Mouse (Mus musculus) urinary bladder, adult 2 months (tissue): ENCODE measurements at regions not wholly inside any gene's neighbourhood (a gene's known extent, or its start where the extent isn't known, plus 50 kb on each side); places are given as distances from the start of the nearest gene placed in this dataset.
A peak's percentile ranks its signal among the peaks of the same experiment; 100 is the strongest.

Experiments
- DNase-seq: peaks from one replicate; pipeline ENCODE4 v3.0.0; 2022; ENCODE audit warnings: low spot score

GRCm38 (mm10) chr3:101162536-101163159 is 52.6 kb upstream of the Ptgfrn start:
- DNase-seq, result no peak

GRCm38 (mm10) chr3:101161941-101162531 is 52.0 kb upstream of the Ptgfrn start:
- peak; percentile 26 for DNase-seq

GRCm38 (mm10) chr3:101161421-101161940 is 51.4 kb upstream of the Ptgfrn start:
- DNase-seq, result no peak
